Mouse (Mus musculus): ENCODE measurements around the gene B3gnt6. TPM values are rescaled to one million over a fixed set of nuclear protein-coding genes. Genes with fewer than 3 reads are reported as not detected.
"Not testable (repeated sequence)": the region's sequence is repeated elsewhere in the genome, so short reads cannot be mapped to it uniquely, and the experiment has no call there.

The B3gnt6 gene
- polyA plus RNA-seq, 1 experiment from 2014 or later, result not detected

- no peak overlapping the region for H3K27ac ChIP-seq (ENCODE audit: low read length)
- 5% methylated on average over 36 of the region's 36 CpGs for WGBS
- H3K9ac ChIP-seq (ENCODE audit: low read depth, low read length), result peak overlapping the region; percentile 11; the same call in 1 of the 2 replicates
- H3K9me3 ChIP-seq (ENCODE audit: control insufficient read depth, low read length), result no peaks in the 10 kb centered on the region
- H3K36me3 ChIP-seq (ENCODE audit: control insufficient read depth, insufficient read depth, low read length), result no peaks in the 10 kb centered on the region
- peaks cover 24% of the 10 kb centered on the region for H3K4me1 ChIP-seq (ENCODE audit: control insufficient read depth, insufficient read depth, low read length)
- ATAC-seq, result peak; percentile 55
- peak overlapping the region; percentile 46 for H3K4me3 ChIP-seq (ENCODE audit: low read length)
- peaks cover 28% of the 10 kb centered on the region for H3K27me3 ChIP-seq (replicated peaks; ENCODE audit: control insufficient read depth, insufficient read depth, low read length)
- H3K4me2 ChIP-seq (ENCODE audit: low read depth, low read length), result peak overlapping the region; percentile 71
These were observed 5.7 kb downstream of the B3gnt6 start for GRCm38 (mm10) chr7:98193515-98194025.

- H3K4me1 ChIP-seq (ENCODE audit: control insufficient read depth, insufficient read depth, low read length), result peaks cover 24% of the 10 kb centered on the region
- H3K9me3 ChIP-seq (ENCODE audit: control insufficient read depth, low read length), result no peaks in the 10 kb centered on the region
- H3K36me3 ChIP-seq (ENCODE audit: control insufficient read depth, insufficient read depth, low read length), result no peaks in the 10 kb centered on the region
- no peak overlapping the region for H3K9ac ChIP-seq (ENCODE audit: low read depth, low read length)
- ATAC-seq, result no peak
- H3K27me3 ChIP-seq (replicated peaks; ENCODE audit: control insufficient read depth, insufficient read depth, low read length), result peaks cover 28% of the 10 kb centered on the region
- no peak overlapping the region for H3K27ac ChIP-seq (ENCODE audit: low read length)
- no peak overlapping the region for H3K4me3 ChIP-seq (ENCODE audit: low read length)
- H3K4me2 ChIP-seq (ENCODE audit: low read depth, low read length), result no peak overlapping the region
- WGBS, result 61% methylated on average over 17 of the region's 17 CpGs
These were observed 7.6 kb downstream of the B3gnt6 start for GRCm38 (mm10) chr7:98191571-98192250.

GRCm38 (mm10) chr7:98190578-98190977, 8.7 kb downstream of the B3gnt6 start:
- WGBS, result 98% methylated on average over 1 of the region's 1 CpGs
- Histone ChIP-seq H3K4me2 (ENCODE audit: low read depth, low read length) (no peak overlapping the region), H3K9ac (ENCODE audit: low read depth, low read length) (no peak overlapping the region), H3K27ac (ENCODE audit: low read length) (no peak overlapping the region), H3K36me3 (ENCODE audit: control insufficient read depth, insufficient read depth, low read length) (no peaks in the 10 kb centered on the region), H3K27me3 (replicated peaks; ENCODE audit: control insufficient read depth, insufficient read depth, low read length) (peaks cover 28% of the 10 kb centered on the region), H3K4me3 (ENCODE audit: low read length) (no peak overlapping the region), H3K4me1 (ENCODE audit: control insufficient read depth, insufficient read depth, low read length) (peaks cover 20% of the 10 kb centered on the region), H3K9me3 (ENCODE audit: control insufficient read depth, low read length) (no peaks in the 10 kb centered on the region)
- no peak for ATAC-seq

- no peaks in the 10 kb centered on the region for H3K36me3 ChIP-seq (ENCODE audit: control insufficient read depth, insufficient read depth, low read length)
- H3K4me2 ChIP-seq (ENCODE audit: low read depth, low read length), result no peak overlapping the region
- 34% methylated on average over 3 of the region's 3 CpGs for WGBS
- no peaks in the 10 kb centered on the region for H3K9me3 ChIP-seq (ENCODE audit: control insufficient read depth, low read length)
- no peak overlapping the region for H3K9ac ChIP-seq (ENCODE audit: low read depth, low read length)
- no peak overlapping the region for H3K4me3 ChIP-seq (ENCODE audit: low read length)
- peaks cover 28% of the 10 kb centered on the region for H3K27me3 ChIP-seq (replicated peaks; ENCODE audit: control insufficient read depth, insufficient read depth, low read length)
- peaks cover 17% of the 10 kb centered on the region for H3K4me1 ChIP-seq (ENCODE audit: control insufficient read depth, insufficient read depth, low read length)
- H3K27ac ChIP-seq (ENCODE audit: low read length), result no peak overlapping the region
- no peak for ATAC-seq
These were observed 9.5 kb downstream of the B3gnt6 start for GRCm38 (mm10) chr7:98189745-98190144.

GRCm38 (mm10) chr7:98188680-98189079, 10.6 kb downstream of the B3gnt6 start:
- H3K4me1 ChIP-seq (ENCODE audit: control insufficient read depth, insufficient read depth, low read length), result peaks cover 6% of the 10 kb centered on the region
- H3K4me2 ChIP-seq (ENCODE audit: low read depth, low read length), result no peak overlapping the region
- no peak overlapping the region for H3K4me3 ChIP-seq (ENCODE audit: low read length)
- H3K36me3 ChIP-seq (ENCODE audit: control insufficient read depth, insufficient read depth, low read length), result no peaks in the 10 kb centered on the region
- no peak for ATAC-seq
- H3K9me3 ChIP-seq (ENCODE audit: control insufficient read depth, low read length), result no peaks in the 10 kb centered on the region
- peaks cover 19% of the 10 kb centered on the region for H3K27me3 ChIP-seq (replicated peaks; ENCODE audit: control insufficient read depth, insufficient read depth, low read length)
- WGBS, result 88% methylated on average over 2 of the region's 2 CpGs
- H3K27ac ChIP-seq (ENCODE audit: low read length), result no peak overlapping the region
- no peak overlapping the region for H3K9ac ChIP-seq (ENCODE audit: low read depth, low read length)

- peaks cover 2% of the 10 kb centered on the region for H3K4me1 ChIP-seq (ENCODE audit: control insufficient read depth, insufficient read depth, low read length)
- no peaks in the 10 kb centered on the region for H3K9me3 ChIP-seq (ENCODE audit: control insufficient read depth, low read length)
- peaks cover 15% of the 10 kb centered on the region for H3K27me3 ChIP-seq (replicated peaks; ENCODE audit: control insufficient read depth, insufficient read depth, low read length)
- no peak overlapping the region for H3K27ac ChIP-seq (ENCODE audit: low read length)
- no peak overlapping the region for H3K4me3 ChIP-seq (ENCODE audit: low read length)
- WGBS, result 97% methylated on average over 2 of the region's 2 CpGs
- no peak for ATAC-seq
- H3K9ac ChIP-seq (ENCODE audit: low read depth, low read length), result no peak overlapping the region
- H3K36me3 ChIP-seq (ENCODE audit: control insufficient read depth, insufficient read depth, low read length), result no peaks in the 10 kb centered on the region
- H3K4me2 ChIP-seq (ENCODE audit: low read depth, low read length), result no peak overlapping the region
These were observed 11.0 kb downstream of the B3gnt6 start for GRCm38 (mm10) chr7:98188238-98188637.

- 81% methylated on average over 3 of the region's 3 CpGs for WGBS
- not testable (repeated sequence) for H3K4me3 ChIP-seq (ENCODE audit: low read length); H3K27me3 ChIP-seq (replicated peaks; ENCODE audit: control insufficient read depth, insufficient read depth, low read length); H3K4me1 ChIP-seq (ENCODE audit: control insufficient read depth, insufficient read depth, low read length); H3K27ac ChIP-seq (ENCODE audit: low read length); H3K4me2 ChIP-seq (ENCODE audit: low read depth, low read length); H3K36me3 ChIP-seq (ENCODE audit: control insufficient read depth, insufficient read depth, low read length); ATAC-seq; H3K9ac ChIP-seq (ENCODE audit: low read depth, low read length); H3K9me3 ChIP-seq (ENCODE audit: control insufficient read depth, low read length)
These were observed 11.9 kb downstream of the B3gnt6 start for GRCm38 (mm10) chr7:98187332-98187731.

GRCm38 (mm10) chr7:98186637-98187036, 12.6 kb downstream of the B3gnt6 start:
- WGBS, result 72% methylated on average over 8 of the region's 8 CpGs
- H3K36me3 ChIP-seq (ENCODE audit: control insufficient read depth, insufficient read depth, low read length), result no peaks in the 10 kb centered on the region
- no peak for ATAC-seq
- no peak overlapping the region for H3K27ac ChIP-seq (ENCODE audit: low read length)
- no peaks in the 10 kb centered on the region; the same call in 1 of the 2 replicates for H3K4me1 ChIP-seq (ENCODE audit: control insufficient read depth, insufficient read depth, low read length)
- H3K9me3 ChIP-seq (ENCODE audit: control insufficient read depth, low read length), result no peaks in the 10 kb centered on the region
- no peak overlapping the region for H3K4me3 ChIP-seq (ENCODE audit: low read length)
- H3K4me2 ChIP-seq (ENCODE audit: low read depth, low read length), result no peak overlapping the region
- no peaks in the 10 kb centered on the region; the same call in 1 of the 2 replicates for H3K27me3 ChIP-seq (replicated peaks; ENCODE audit: control insufficient read depth, insufficient read depth, low read length)
- no peak overlapping the region for H3K9ac ChIP-seq (ENCODE audit: low read depth, low read length)

GRCm38 (mm10) chr7:98185326-98185725, 14.0 kb downstream of the B3gnt6 start:
- H3K27me3 ChIP-seq (replicated peaks; ENCODE audit: control insufficient read depth, insufficient read depth, low read length), result no peaks in the 10 kb centered on the region
- no peaks in the 10 kb centered on the region; the same call in 1 of the 2 replicates for H3K4me1 ChIP-seq (ENCODE audit: control insufficient read depth, insufficient read depth, low read length)
- no peak for ATAC-seq
- H3K9ac ChIP-seq (ENCODE audit: low read depth, low read length), result no peak overlapping the region
- no peak overlapping the region for H3K4me3 ChIP-seq (ENCODE audit: low read length)
- H3K36me3 ChIP-seq (ENCODE audit: control insufficient read depth, insufficient read depth, low read length), result no peaks in the 10 kb centered on the region
- WGBS, result 79% methylated on average over 6 of the region's 6 CpGs
- H3K27ac ChIP-seq (ENCODE audit: low read length), result no peak overlapping the region; the same call in 1 of the 2 replicates
- H3K4me2 ChIP-seq (ENCODE audit: low read depth, low read length), result no peak overlapping the region
- no peaks in the 10 kb centered on the region for H3K9me3 ChIP-seq (ENCODE audit: control insufficient read depth, low read length)
